Mouse (Mus musculus) liver, embryonic 13.5 days (tissue): ENCODE results near the gene Olfr49. TPM values are rescaled to one million over a fixed set of nuclear protein-coding genes. Genes with fewer than 3 reads are reported as not detected.
A peak's percentile ranks its signal among the peaks of the same experiment; 100 is the strongest.

ENCODE experiments used
- ATAC-seq: fragments of 200-750 bp; cut with Nextera tagmentation; 2 replicates; pipeline ENCODE4 v1.8.0; 2017; ENCODE audit warnings: low read depth, mild to moderate bottlenecking, moderate number of reproducible peaks, moderate library complexity
- DNase-seq: peaks from one replicate; pipeline ENCODE4 v3.0.0; 2022
- H3K27ac ChIP-seq: fragments of 300-500 bp; sonication (generic); 2 replicates; pipeline ENCODE4 v1.5.1; 2015; ENCODE audit warnings: moderate library complexity, mild to moderate bottlenecking, inconsistent platforms
- H3K27me3 ChIP-seq: fragments of 300-500 bp; sonication (generic); 2 replicates; pipeline ENCODE4 v1.6.1; 2015; ENCODE audit warnings: mild to moderate bottlenecking, inconsistent platforms
- H3K36me3 ChIP-seq: fragments of 300-500 bp; sonication (generic); 2 replicates; pipeline ENCODE4 v1.6.1; 2015; ENCODE audit warnings: mild to moderate bottlenecking, inconsistent platforms
- H3K4me1 ChIP-seq: fragments of 300-500 bp; sonication (generic); replicated peaks from 2 replicates; pipeline ENCODE4 v1.6.1; 2015; ENCODE audit warnings: inconsistent platforms
- H3K4me2 ChIP-seq: fragments of 300-500 bp; sonication (generic); 2 replicates; pipeline ENCODE4 v1.6.1; 2015; ENCODE audit warnings: inconsistent platforms, mild to moderate bottlenecking, moderate library complexity
- H3K4me3 ChIP-seq: fragments of 300-500 bp; sonication (generic); replicated peaks from 2 replicates; pipeline ENCODE4 v1.5.1; 2015; ENCODE audit warnings: mild to moderate bottlenecking, inconsistent platforms
- H3K9ac ChIP-seq: fragments of 300-500 bp; sonication (generic); 2 replicates; pipeline ENCODE4 v1.6.1; 2015; ENCODE audit warnings: mild to moderate bottlenecking, inconsistent platforms
- H3K9me3 ChIP-seq: fragments of 300-500 bp; sonication (generic); replicated peaks from 2 replicates; pipeline ENCODE4 v1.6.1; 2016; ENCODE audit warnings: inconsistent platforms
- WGBS: fragments of 180-500 bp; shearing (Covaris S2); methylation state at CpG from one replicate; pipeline ENCODE4 v1.1.7; 2015; ENCODE audit not compliant: insufficient replicate concordance; 5-methylcytosine and 5-hydroxymethylcytosine counted together
- polyA plus RNA-seq: library from polyadenylated mRNA; unstranded; fragments of >200 nt; fragmentation: Nextera tagmentation; extraction: Ambion mirVana; gene quantifications from 2 replicates; pipeline ENCODE4 v1.2.1, GENCODE M21; 2015

Olfr49 gene
- polyA plus RNA-seq, 1 experiment from 2014 or later: not detected

DNA sequence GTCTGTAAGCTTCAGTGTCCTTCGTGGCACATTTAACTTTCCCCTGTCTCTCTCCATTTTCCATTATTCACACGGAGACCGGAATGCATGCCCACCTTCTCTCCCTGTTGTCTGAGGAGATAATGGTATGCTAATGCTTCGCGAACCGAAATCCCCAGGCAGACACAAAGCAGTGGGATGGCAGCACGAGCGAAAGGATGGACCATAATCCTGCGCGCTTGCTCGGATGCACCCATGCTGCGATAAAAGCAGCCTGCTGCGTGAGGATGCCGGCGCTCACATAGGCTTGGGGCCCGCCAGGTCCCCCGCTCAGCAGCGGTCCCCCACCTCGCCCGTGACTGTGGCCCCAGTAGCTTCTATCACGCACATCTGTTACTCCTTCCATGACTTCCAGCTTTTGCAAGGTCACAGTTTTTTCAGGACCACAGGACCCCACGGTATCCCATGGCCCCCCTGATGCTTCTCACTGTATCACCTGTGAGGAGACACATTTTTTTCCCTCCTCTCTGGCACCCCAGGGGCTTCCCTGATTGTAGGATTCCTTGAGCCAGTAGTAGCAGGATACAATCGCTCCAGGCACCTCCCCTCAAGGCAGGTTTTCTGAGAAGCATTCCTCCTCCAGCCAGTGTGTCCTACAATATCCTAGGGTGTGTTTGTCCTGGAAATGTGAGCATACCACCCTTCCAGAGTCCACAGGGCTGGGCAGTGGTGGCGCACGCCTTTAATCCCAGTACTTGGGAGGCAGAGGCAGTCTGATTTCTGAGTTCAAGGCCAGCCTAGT lies 55.6 kb downstream of the Olfr49 start:
- DNase-seq: no peak
- ATAC-seq: no peak
- H3K9ac ChIP-seq: peak overlapping the region; percentile 9; the same call in 1 of the 2 replicates
- H3K27me3 ChIP-seq: peaks cover 14% of the 10 kb centered on the region
- no peaks in the 10 kb centered on the region for H3K9me3 ChIP-seq
- H3K36me3 ChIP-seq: no peaks in the 10 kb centered on the region
- peak overlapping the region; percentile 79 for H3K4me2 ChIP-seq
- H3K4me3 ChIP-seq: no peak overlapping the region
- H3K4me1 ChIP-seq: peaks cover 66% of the 10 kb centered on the region
- no peak overlapping the region for H3K27ac ChIP-seq
- 24% methylated on average over 25 of the region's 25 CpGs for WGBS

DNA sequence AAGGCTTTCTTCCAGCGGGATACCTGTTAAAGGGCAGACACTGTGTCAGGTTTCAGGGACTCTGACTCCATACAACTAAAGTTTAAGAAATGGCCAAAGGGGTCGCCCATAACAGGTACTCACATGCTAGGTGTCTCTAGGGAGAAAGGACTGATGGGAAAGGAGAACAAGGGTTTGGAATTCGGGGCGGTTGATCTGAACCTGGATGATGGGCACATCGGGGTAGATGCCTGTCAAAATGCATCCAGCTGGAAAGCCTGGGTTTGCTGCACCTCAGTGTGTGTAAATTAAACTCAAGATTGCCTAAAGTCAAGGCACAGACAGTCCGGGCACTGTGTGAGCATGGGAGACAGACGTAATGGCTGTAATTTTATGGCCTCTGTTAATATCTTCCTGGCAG lies 56.2 kb downstream of the Olfr49 start:
- ATAC-seq (no peak), DNase-seq (no peak)
- Histone ChIP-seq H3K27me3 (peaks cover 14% of the 10 kb centered on the region), H3K36me3 (no peaks in the 10 kb centered on the region), H3K4me1 (peaks cover 60% of the 10 kb centered on the region), H3K27ac (no peak overlapping the region), H3K9ac (peak overlapping the region; percentile 27; the same call in 1 of the 2 replicates), H3K9me3 (no peaks in the 10 kb centered on the region), H3K4me2 (peak overlapping the region; percentile 79), H3K4me3 (peak overlapping the region; percentile 51)
- WGBS: 30% methylated on average over 7 of the region's 7 CpGs

Other genes with a start within 250 kb of the Olfr49 start
- 229 and 243 TPM in 2 replicates for gene Dad1, start 30.8 kb downstream of the Olfr49 start, polyA plus RNA-seq
- gene Abhd4, start 30.8 kb downstream of the Olfr49 start, polyA plus RNA-seq: 17.9 and 18.4 TPM in 2 replicates
- gene Oxa1l, start 75.9 kb upstream of the Olfr49 start, polyA plus RNA-seq: 21.4 and 22.3 TPM in 2 replicates
- 8.6 and 10.3 TPM in 2 replicates for gene Slc7a7, start 132.8 kb upstream of the Olfr49 start, polyA plus RNA-seq
- gene Mrpl52, start 142.0 kb upstream of the Olfr49 start, polyA plus RNA-seq: 244 and 265 TPM in 2 replicates
- gene Mmp14, start 146.7 kb upstream of the Olfr49 start, polyA plus RNA-seq: 19.8 and 23.2 TPM in 2 replicates
- 18.4 and 21.2 TPM in 2 replicates for gene Lrp10, start 179.2 kb upstream of the Olfr49 start, polyA plus RNA-seq
- gene Rem2, start 191.2 kb upstream of the Olfr49 start, polyA plus RNA-seq: 0.06 and 0.12 TPM in 2 replicates
- 41.6 and 48.9 TPM in 2 replicates for gene Prmt5, start 232.6 kb upstream of the Olfr49 start, polyA plus RNA-seq